Mouse (Mus musculus): Measurements from ENCODE around the gene Nsun6.

The Nsun6 gene

DNA sequence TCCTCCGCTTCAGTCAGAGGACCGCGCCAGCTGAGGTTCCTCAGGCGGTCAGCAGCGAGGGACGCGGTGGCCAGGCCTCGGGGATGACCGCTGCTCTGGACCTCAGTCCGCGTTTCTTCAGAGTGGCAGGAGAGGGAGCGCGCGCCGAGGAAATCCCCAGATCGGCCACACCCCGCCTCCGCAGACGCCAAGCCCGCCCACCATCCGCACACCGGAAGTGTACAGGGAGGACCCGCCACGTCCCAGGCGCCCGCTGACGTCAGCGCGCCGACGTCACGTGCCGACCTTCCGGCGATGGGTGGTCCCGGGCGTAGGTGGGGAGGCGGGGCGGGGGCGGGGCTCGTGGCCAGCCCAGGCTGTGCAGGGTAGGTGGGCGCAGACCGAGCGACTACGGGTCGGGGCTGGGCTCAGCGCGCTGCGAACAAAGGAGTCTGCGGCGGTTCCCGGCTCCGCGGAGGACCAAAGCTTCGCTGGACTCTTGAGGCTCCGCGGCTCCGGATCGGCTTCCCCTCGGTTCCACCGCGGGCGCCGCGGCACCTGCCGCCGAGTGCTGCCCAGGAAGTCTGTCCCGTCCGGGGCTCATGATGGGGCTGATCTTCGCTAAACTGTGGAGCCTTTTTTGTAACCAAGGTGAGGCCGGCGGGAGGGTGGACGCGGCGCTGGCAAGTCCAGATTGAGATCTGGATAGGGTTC, at the start of gene Nsun6:
TSS of gene Nsun6 (minus strand) at position 125 of the 693 bp plus-strand sequence.
- DNase-seq (ENCODE audit: low spot score in 2 of 2), result peak; percentile 93 to 94

DNA sequence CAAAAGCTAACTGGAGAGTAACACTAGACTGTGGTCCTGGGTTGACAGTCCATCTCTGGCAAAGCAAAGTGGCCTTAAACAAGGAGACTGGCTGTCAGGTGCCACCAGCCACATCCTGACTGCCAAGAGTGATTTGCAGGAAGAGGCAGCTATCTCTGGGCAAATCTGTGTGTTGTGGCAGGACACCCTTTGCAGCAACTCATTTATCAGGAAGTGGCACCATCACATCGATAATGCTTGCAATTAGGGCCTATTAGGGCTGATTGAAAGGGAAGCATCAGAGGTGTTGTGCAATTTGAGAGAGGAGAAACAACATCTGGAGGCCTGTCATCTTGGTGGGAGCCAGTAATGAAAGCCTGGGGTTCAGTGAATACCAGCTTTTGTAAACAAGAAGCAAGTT, 49.5 kb upstream of the Nsun6 start:
- no peak for DNase-seq (ENCODE audit: low spot score in 2 of 2)

DNA sequence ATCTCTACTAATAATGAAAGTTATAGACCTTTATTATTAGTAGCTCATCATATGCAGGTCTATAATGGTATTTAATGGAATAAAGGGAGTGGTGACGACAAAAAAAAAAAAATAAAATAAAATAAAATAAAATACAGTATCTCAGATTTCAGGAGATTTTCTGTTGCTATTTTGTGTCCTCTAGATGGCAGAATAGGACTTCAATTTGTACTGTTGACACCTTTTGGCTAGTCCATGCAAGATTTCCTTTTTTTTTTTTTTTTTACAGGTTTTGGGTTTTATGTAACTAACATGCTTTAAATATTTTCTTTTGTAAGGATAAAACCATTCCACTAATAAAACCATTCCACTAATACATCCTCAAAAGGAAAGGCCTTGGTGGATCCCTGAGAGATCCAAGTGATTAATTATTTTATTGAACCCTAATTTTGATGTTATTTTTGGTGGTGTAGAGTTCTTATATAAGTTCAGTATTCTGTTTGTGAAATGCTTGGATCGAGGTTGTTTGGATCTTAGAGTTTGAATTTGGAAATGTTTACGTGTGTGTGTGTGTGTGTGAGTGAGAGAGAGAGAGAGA, 41.7 kb upstream of the Nsun6 start:
- DNase-seq (ENCODE audit: low spot score in 2 of 2), result no peak

DNA sequence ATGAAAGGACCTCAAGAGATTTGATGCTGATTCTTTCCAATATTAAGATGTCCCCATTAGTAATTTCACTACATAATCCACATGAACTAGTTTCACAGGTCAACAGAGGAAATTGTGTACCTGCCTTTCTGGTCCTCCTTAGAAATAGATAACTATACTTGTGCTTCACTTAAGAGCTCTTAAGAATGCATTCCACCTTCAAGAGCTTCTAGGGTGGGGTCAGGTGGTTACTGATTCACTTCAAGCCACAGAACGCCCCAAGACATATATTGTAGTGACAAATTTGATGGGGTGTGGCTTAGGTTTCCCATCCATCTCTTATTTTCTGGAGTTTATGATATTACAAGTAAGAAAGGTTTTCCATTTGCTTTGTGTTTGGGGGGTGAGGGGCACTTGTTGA, 32.4 kb upstream of the Nsun6 start:
- no peak for DNase-seq (ENCODE audit: low spot score in 2 of 2)

- no peak for DNase-seq (ENCODE audit: low spot score in 2 of 2)
Measured at GRCm38 (mm10) chr2:15083702-15084101, 28.8 kb upstream of the Nsun6 start.

- no peak for DNase-seq (ENCODE audit: low spot score in 2 of 2)
Measured at GRCm38 (mm10) chr2:15067091-15067490, 12.2 kb upstream of the Nsun6 start.

DNA sequence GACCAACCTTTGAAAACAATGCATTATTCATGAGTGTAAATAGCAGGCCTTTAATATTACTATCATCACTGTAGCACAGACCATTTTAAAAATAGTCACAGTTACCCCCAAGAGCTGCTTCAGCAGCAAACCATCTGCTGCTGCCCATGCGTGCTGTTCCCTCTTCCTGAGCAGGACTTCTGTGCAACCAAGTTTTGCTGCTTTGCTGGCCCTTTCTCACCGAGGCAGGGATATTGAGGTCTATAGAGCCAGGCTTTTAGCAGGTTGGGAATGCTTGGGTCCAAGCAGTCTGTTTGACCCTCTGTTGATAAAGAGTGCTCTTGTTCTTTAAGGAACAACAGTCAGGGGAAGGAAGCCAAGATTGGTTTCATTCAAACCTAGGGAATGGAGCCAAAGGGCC, 10.6 kb upstream of the Nsun6 start:
- no peak for DNase-seq (ENCODE audit: low spot score in 2 of 2)

- no peak for DNase-seq (ENCODE audit: low spot score in 2 of 2)
Measured at GRCm38 (mm10) chr2:15064380-15065269, 9.8 kb upstream of the Nsun6 start.

DNA sequence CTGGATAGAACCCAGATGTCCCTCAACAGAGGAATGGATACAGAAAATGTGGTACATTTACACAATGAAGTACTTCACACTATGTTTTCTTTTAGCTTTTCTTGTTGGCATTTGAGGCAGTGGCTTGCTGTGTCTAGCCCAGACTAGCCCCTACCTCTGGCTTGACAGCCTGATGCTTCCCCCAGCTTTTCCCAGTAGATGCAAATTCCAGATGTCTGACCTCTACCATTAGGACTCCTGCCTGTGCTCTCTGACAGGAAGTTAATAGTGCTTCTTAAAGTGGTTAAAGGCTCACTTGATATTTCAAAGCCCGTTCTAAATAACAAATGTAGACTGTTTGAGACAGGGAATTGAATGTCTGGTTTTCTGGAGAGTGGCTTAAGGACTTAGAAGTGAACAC, 8.9 kb upstream of the Nsun6 start:
- DNase-seq (ENCODE audit: low spot score in 2 of 2), result no peak

GRCm38 (mm10) chr2:15060856-15061255, 6.0 kb upstream of the Nsun6 start:
- no peak for DNase-seq (ENCODE audit: low spot score in 2 of 2)

DNA sequence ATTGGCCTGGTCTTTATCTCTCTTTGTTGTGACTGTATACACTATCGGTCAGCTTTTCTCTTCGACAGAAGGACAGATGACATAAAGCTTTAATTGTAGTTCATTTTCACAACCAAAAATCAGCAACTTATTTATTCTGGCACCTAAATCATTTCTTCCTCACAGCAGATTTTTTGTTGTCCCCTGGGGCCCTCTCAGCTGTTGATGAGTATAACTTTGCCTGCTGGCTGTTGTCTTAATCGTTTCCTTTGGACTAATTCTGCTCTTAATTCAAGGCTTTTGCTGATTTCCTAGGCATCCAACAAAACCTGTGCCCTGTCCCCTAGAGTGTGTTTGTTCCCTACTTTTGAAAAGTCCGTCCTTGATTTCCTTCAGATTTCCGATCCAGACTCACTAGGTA, 3.4 kb upstream of the Nsun6 start:
- DNase-seq (ENCODE audit: low spot score in 2 of 2), result no peak

DNA sequence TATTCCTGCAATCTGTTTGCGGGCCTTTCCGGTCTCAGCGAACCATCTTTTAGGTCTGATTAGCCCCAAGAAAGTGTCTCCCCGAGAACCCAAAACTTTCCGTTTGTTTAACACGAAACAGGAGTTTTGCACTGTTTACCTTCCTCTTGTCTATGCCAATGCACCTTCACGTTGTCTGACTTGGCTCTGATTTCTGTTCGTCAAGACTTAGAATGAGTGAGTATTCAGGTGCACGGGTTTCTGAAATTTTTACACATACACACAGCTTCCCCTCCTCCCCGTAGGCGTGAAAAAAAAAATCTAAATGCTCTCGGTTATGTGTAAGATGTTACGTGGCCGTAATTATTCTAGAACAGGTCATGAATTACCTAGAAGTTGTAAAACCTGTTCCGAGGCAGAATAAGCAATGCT, 877 bp upstream of the Nsun6 start:
- no peak for DNase-seq (ENCODE audit: low spot score in 2 of 2)

- no peak for DNase-seq (ENCODE audit: low spot score in 2 of 2)
Measured at GRCm38 (mm10) chr2:15054496-15054895, 373 bp downstream of the Nsun6 start.

- DNase-seq (ENCODE audit: low spot score in 2 of 2), result peak; percentile 93 to 97
Measured at GRCm38 (mm10) chr2:15049117-15049873, 5.6 kb downstream of the Nsun6 start, which contains the start of gene Arl5b. Gene Arl5b (plus strand): TSS chr2:15049395.

DNA sequence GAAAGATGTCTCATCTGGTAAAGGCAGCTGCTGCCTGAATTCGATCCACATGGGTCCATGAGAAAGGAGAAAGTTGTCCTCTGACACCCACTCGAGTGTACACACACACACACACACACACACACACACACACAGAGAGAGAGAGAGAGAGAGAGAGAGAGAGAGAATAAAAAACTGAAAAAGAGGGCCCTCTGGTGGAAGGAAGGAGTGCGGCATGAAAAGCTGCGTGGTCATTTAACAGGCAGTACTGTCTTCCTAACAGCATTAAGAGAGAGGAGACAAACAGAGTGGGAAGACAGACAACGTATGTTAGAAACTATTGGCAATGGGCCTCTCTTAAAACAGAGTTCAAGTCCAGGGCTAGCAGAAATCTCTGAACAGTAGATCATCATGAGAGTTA, 14.5 kb downstream of the Nsun6 start:
- peak in 1 of 2 experiments; percentile 26 for DNase-seq (ENCODE audit: low spot score in 2 of 2)

DNA sequence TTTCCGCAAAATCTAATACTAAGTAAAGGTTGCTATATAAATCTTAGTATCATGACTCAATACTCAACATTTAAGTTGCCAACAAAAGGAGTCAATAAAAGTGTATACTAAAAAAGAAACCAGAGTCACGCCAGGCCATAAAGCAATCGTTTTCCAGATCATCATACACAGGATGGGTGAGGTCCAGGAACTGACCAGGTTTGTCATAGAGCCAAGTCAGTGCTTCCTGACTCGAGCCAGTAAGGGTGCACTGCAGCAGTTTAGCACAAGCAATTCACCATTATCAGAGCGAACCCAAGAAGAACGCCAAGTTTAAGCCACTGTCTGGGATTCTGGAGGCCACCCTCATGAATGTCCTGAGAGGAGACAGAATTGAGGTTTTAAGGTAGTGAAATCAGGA, 16.2 kb downstream of the Nsun6 start:
- DNase-seq (ENCODE audit: low spot score in 2 of 2), result no peak

DNA sequence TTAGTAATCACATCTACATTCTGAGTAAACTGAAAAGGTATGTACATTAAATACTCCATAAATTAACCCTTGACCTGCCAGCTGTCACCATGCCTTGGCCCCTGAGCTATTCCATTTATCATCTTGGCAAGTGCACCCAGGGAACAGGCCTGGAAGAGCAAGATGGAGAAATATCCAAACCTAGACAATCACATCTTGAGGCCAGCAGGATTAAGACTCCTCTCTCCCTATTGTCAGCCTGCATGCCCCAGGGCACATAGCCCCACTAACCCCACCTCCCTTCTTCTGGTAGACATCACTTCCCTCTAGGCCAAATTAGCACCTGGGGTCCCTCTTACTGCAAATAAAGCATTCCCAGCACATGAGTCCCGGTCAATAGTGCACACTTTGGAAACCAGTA, 27.1 kb downstream of the Nsun6 start:
- DNase-seq (ENCODE audit: low spot score in 2 of 2), result no peak

- DNase-seq (ENCODE audit: low spot score in 2 of 2), result no peak
Measured at GRCm38 (mm10) chr2:15026817-15027216, 28.1 kb downstream of the Nsun6 start.

DNA sequence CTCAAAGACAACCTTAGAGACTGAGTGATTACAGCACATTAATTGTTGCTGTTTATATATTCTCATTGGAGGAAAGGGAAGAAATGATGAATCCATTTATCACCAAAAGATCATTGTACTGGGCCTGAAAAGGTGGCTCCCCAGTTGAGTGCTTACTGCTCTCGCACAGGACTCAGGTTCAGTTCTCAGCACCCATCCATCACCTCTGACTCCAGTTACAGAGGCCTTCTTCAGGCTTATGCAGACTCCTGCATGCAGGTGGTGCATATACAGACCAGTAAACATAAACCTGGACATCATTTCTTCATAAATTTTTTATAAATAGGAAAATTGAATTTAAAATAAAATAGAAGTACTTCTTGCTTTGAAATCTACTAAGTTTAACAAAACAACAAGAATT, 46.8 kb downstream of the Nsun6 start:
- no peak for DNase-seq (ENCODE audit: low spot score in 2 of 2)

DNA sequence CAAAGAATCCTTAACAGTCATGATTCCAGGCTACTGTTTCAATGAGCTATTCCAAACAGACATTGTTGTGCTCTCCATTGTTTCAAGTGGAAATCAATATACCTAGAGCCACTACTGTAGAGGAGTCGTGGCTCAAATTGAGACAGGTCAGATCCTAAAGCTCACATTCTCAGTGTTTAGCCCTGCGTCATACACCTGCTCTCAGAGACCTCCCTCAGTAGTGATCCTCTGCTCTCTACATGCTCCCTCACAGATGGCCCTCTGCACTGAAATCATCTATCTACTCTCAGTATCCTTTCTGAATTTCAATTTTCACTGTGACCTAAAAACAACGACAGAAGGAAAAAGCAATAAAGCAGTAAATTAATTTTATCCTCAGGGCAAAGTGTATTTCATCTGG, 47.3 kb downstream of the Nsun6 start:
- DNase-seq (ENCODE audit: low spot score in 2 of 2), result no peak

GRCm38 (mm10) chr2:14997836-14998235, 57.0 kb downstream of the Nsun6 start:
- no peak for DNase-seq (ENCODE audit: low spot score in 2 of 2)

- DNase-seq (ENCODE audit: low spot score in 2 of 2), result no peak
Measured at GRCm38 (mm10) chr2:14996036-14996435, 58.8 kb downstream of the Nsun6 start.
